Mouse (Mus musculus) myocyte (in vitro differentiated cells): ENCODE measurements around the gene Prkca. TPM values are rescaled to one million over a fixed set of nuclear protein-coding genes. Genes with fewer than 3 reads are reported as not detected.

Source experiments
- H3K27me3 ChIP-seq: one replicate; pipeline ENCODE4 v1.6.1; 2011; ENCODE audit not compliant: control insufficient read depth, insufficient read depth, insufficient read length
- H3K36me3 ChIP-seq: one replicate; pipeline ENCODE4 v1.6.1; 2011; ENCODE audit not compliant: control insufficient read depth, insufficient read depth
- H3K4me2 ChIP-seq: one replicate; pipeline ENCODE4 v1.6.1; 2011; ENCODE audit warnings: low read depth, control low read depth
- H3K4me3 ChIP-seq: one replicate; pipeline ENCODE4 v1.5.1; 2011; ENCODE audit warnings: mild to moderate bottlenecking, control low read depth, moderate library complexity
- H3K79me2 ChIP-seq: one replicate; pipeline ENCODE4 v1.6.1; 2011; ENCODE audit not compliant: control insufficient read depth, insufficient read depth
- H3ac ChIP-seq: one replicate; pipeline ENCODE4 v1.6.1; 2011; ENCODE audit not compliant: control insufficient read depth, insufficient read length
- CEBPB ChIP-seq: IDR thresholded peaks from 2 replicates; pipeline ENCODE4 v1.6.1; 2011; ENCODE audit warnings: mild to moderate bottlenecking, moderate library complexity; ENCODE audit not compliant: poor library complexity, insufficient read depth, severe bottlenecking
- E2F4 ChIP-seq: IDR thresholded peaks from one replicate; pipeline ENCODE4 v1.6.1; 2011; ENCODE audit warnings: mild to moderate bottlenecking, control low read depth, moderate library complexity; ENCODE audit not compliant: insufficient read depth
- MAX ChIP-seq: IDR thresholded peaks from one replicate; pipeline ENCODE4 v1.6.1; 2011; ENCODE audit warnings: low read depth, mild to moderate bottlenecking, control low read depth
- MYOD1 ChIP-seq, 3 experiments: IDR thresholded peaks; one replicate each; pipeline ENCODE4 v1.6.1; 2011; ENCODE audit warnings: control low read depth in 2 of 3, low read depth in 2 of 3, mild to moderate bottlenecking in 2 of 3, moderate library complexity in 1 of 3; ENCODE audit not compliant: insufficient read length in 2 of 3, control insufficient read depth in 1 of 3
- MYOG ChIP-seq, 3 experiments: IDR thresholded peaks; one replicate each; pipeline ENCODE4 v1.6.1; 2011; ENCODE audit warnings: control low read depth in 2 of 3, low read depth in 2 of 3, mild to moderate bottlenecking in 2 of 3; ENCODE audit not compliant: insufficient read length in 2 of 3, control insufficient read depth in 1 of 3, insufficient read depth in 1 of 3
- POLR2A ChIP-seq: IDR thresholded peaks from one replicate; pipeline ENCODE4 v1.6.1; 2011; ENCODE audit warnings: low read depth, mild to moderate bottlenecking, control low read depth, moderate library complexity; ENCODE audit not compliant: insufficient read length
- POLR2AphosphoS2 ChIP-seq: IDR thresholded peaks from one replicate; pipeline ENCODE4 v1.6.1; 2011; ENCODE audit warnings: low read depth, control low read depth; ENCODE audit not compliant: insufficient read length
- REST ChIP-seq: IDR thresholded peaks from one replicate; pipeline ENCODE4 v1.6.1; 2011; ENCODE audit warnings: mild to moderate bottlenecking, control low read depth, moderate library complexity; ENCODE audit not compliant: insufficient read depth, insufficient read length
- SRF ChIP-seq: IDR thresholded peaks from one replicate; pipeline ENCODE4 v1.6.1; 2011; ENCODE audit warnings: low read depth; ENCODE audit not compliant: control insufficient read depth, insufficient read length
- TCF12 ChIP-seq: IDR thresholded peaks from one replicate; pipeline ENCODE4 v1.6.1; 2011; ENCODE audit warnings: mild to moderate bottlenecking, control low read depth; ENCODE audit not compliant: poor library complexity, insufficient read depth, severe bottlenecking
- TCF3 ChIP-seq: IDR thresholded peaks from one replicate; pipeline ENCODE4 v1.6.1; 2011; ENCODE audit warnings: low read depth, control low read depth; ENCODE audit not compliant: insufficient read length
- USF1 ChIP-seq: IDR thresholded peaks from one replicate; pipeline ENCODE4 v1.6.1; 2011; ENCODE audit warnings: low read depth, mild to moderate bottlenecking, control low read depth, moderate library complexity
- polyA plus RNA-seq: library from polyadenylated mRNA; unstranded; fragments of >200 nt; fragmentation: generic; extraction: Trizol; gene quantifications from one replicate; pipeline ENCODE4 v1.2.1, GENCODE M21; 2012; ENCODE audit warnings: missing spikeins

Prkca gene
- polyA plus RNA-seq, 1 experiment = 15.3 TPM

DNA sequence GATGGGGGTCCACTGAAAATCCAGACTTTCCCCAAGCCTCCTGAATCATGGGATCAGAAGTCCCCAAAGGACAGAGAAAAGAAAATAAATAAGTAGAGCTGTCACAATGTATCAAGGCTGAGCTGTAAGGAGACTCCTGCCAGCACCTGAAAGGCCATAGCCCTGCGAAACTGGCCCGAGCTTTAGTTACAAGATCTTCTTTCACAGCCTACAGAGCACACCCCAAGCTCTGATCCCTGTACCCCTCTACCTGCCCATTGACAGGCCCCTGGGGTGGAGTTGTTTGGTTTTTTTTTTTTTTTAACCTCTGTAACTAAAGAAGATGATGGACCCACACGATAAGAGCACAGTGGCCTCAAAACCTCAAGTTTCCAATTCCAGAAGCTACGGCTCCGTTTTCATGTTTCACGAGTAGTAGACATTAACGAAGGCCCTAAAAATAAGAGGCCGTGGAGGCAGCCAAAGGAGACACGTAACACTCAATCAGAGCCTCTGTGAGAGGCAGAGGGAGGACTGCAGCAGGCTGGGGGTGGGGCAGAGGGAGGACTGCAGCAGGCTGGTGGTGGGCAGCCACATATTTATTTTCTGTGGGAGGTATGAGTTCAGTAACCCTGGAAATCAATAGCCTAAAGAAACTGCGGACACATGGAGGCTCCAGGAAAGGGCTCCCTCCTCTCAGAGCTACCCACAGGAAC lies 41.8 kb downstream of the Prkca start:
- no peak overlapping the region for H3ac ChIP-seq
- no peak overlapping the region for H3K4me3 ChIP-seq
- no peaks in the 10 kb centered on the region for H3K36me3 ChIP-seq
- no peak overlapping the region for H3K4me2 ChIP-seq
- H3K27me3 ChIP-seq = no peaks in the 10 kb centered on the region
- TF ChIP-seq REST = no peak
- no peak for TF ChIP-seq MYOD1 (IDR thresholded peaks at IDR 0.05; ENCODE audit: control insufficient read depth in 1 of 3, insufficient read length in 2 of 3, low read depth in 2 of 3)
- no peak for TF ChIP-seq TCF12
- TF ChIP-seq TCF3 = no peak
- TF ChIP-seq CEBPB = no peak
- no peak for TF ChIP-seq MAX
- no peak for TF ChIP-seq E2F4
- TF ChIP-seq USF1 = no peak
- no peak for TF ChIP-seq MYOG (IDR thresholded peaks at IDR 0.05; ENCODE audit: control insufficient read depth in 1 of 3, insufficient read depth in 1 of 3, insufficient read length in 2 of 3, low read depth in 2 of 3)
- TF ChIP-seq POLR2A = no peak
- no peak for TF ChIP-seq POLR2AphosphoS2
- no peak for TF ChIP-seq SRF
- peaks cover 72% of the 10 kb centered on the region for H3K79me2 ChIP-seq

DNA sequence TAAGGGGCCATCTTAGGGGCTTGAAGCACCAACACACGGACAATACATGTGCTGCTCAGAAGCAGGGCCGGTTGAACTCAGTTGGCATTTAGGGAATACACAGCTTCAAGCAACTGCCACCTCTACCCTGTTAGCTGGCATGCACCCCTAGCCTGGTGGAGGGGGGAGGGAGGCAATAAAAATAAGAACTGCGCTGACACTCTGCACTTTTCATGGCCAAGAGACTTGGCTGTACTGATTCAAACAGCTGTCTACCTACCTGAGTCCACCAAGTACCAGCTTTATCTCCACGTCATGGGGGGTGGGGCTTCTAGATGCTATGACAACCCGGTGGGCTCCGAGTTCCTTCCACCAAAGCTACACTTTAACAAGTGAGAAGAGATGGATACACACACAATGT lies 42.7 kb downstream of the Prkca start:
- H3K79me2 ChIP-seq = peaks cover 66% of the 10 kb centered on the region
- no peaks in the 10 kb centered on the region for H3K27me3 ChIP-seq
- no peak overlapping the region for H3K4me2 ChIP-seq
- TF ChIP-seq TCF12 (no peak), MYOD1 (IDR thresholded peaks at IDR 0.05; ENCODE audit: control insufficient read depth in 1 of 3, insufficient read length in 2 of 3, low read depth in 2 of 3) (no peak), MYOG (IDR thresholded peaks at IDR 0.05; ENCODE audit: control insufficient read depth in 1 of 3, insufficient read depth in 1 of 3, insufficient read length in 2 of 3, low read depth in 2 of 3) (no peak), E2F4 (no peak), REST (no peak), TCF3 (no peak), POLR2AphosphoS2 (no peak)
- H3ac ChIP-seq = no peak overlapping the region
- no peak overlapping the region for H3K4me3 ChIP-seq
- H3K36me3 ChIP-seq = no peaks in the 10 kb centered on the region

DNA sequence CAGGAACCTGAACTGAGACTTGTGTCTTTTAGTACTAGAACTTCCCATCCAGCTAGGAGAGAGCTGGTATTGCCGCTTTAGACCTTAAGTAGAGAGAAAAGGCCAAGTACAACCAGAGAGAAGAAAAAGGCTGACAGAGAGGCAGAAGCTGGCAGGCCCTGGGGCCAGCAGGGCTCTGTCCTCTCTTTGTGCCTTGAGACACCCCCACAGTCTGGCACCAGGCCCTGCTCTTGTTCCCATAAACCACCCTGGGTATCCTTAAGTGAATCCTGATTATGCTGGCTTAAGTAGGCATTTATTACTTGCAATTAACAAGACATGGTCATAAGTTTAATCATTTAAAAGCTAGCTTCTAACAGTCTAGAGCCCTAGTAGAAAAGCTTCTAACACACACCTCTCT lies 43.3 kb downstream of the Prkca start:
- Histone ChIP-seq H3ac (no peak overlapping the region), H3K4me3 (no peak overlapping the region), H3K4me2 (no peak overlapping the region), H3K79me2 (peaks cover 64% of the 10 kb centered on the region), H3K27me3 (no peaks in the 10 kb centered on the region), H3K36me3 (no peaks in the 10 kb centered on the region)
- TF ChIP-seq POLR2A = no peak
- no peak for TF ChIP-seq SRF
- no peak for TF ChIP-seq MYOG (IDR thresholded peaks at IDR 0.05; ENCODE audit: control insufficient read depth in 1 of 3, insufficient read depth in 1 of 3, insufficient read length in 2 of 3, low read depth in 2 of 3)
- TF ChIP-seq TCF3 = no peak
- TF ChIP-seq USF1 = no peak
- no peak for TF ChIP-seq MYOD1 (IDR thresholded peaks at IDR 0.05; ENCODE audit: control insufficient read depth in 1 of 3, insufficient read length in 2 of 3, low read depth in 2 of 3)
- TF ChIP-seq CEBPB = no peak
- TF ChIP-seq TCF12 = no peak
- no peak for TF ChIP-seq E2F4
- TF ChIP-seq REST = no peak
- no peak for TF ChIP-seq POLR2AphosphoS2
- TF ChIP-seq MAX = no peak

DNA sequence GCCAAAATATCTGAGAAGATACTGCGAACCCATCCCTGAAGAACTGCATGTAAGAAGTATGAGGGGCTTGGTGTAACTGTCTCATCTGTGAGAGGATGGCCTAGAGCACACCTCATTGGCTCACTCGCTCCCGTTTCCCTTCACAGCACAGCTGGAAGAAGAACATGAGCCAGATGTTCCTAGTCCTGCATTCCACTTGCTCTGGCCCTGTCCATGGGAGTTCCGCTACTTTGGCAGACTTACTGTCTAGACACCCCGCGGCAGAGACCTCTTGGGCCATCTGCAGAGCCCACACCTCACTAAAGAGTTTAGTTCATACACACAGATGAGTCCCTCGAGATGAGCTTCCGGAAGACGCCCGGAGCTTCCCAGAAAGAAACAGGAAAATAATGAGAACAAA lies 43.8 kb downstream of the Prkca start:
- Histone ChIP-seq H3K4me2 (no peak overlapping the region), H3K4me3 (no peak overlapping the region), H3K27me3 (no peaks in the 10 kb centered on the region), H3ac (no peak overlapping the region), H3K36me3 (no peaks in the 10 kb centered on the region), H3K79me2 (peaks cover 65% of the 10 kb centered on the region)
- TF ChIP-seq CEBPB (no peak), TCF12 (no peak), REST (no peak), E2F4 (no peak), MAX (no peak), MYOG (IDR thresholded peaks at IDR 0.05; ENCODE audit: control insufficient read depth in 1 of 3, insufficient read depth in 1 of 3, insufficient read length in 2 of 3, low read depth in 2 of 3) (no peak), POLR2AphosphoS2 (no peak), MYOD1 (IDR thresholded peaks at IDR 0.05; ENCODE audit: control insufficient read depth in 1 of 3, insufficient read length in 2 of 3, low read depth in 2 of 3) (no peak), TCF3 (no peak), USF1 (no peak), POLR2A (no peak), SRF (no peak)
